Mouse (Mus musculus) right cerebral cortex, postnatal 14 days (tissue): ENCODE measurements around the gene Pnpla7.

Experiments used
- DNase-seq: peaks from one replicate; pipeline ENCODE4 v3.0.0; 2022

Gene Pnpla7

DNA sequence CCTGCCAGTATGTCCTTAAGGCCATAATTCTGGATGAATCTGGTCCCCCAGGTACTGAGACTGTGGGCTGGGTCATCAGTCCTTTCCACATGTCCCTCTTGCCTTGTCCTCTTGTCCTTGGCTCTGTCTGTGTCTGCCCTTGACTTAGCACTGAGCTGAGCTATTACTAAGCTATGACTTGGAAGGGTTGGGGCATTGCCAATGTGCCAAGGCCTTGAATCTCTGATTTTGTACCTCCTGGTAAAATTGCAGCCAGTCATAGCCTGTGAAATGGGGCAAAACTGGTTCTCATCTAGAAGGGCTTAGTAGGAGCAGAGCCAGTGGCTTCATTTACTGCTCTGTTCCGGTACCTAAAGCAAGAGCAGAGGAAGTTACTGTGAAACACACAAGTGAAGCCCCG, 20.6 kb downstream of the Pnpla7 start:
- DNase-seq = no peak

DNA sequence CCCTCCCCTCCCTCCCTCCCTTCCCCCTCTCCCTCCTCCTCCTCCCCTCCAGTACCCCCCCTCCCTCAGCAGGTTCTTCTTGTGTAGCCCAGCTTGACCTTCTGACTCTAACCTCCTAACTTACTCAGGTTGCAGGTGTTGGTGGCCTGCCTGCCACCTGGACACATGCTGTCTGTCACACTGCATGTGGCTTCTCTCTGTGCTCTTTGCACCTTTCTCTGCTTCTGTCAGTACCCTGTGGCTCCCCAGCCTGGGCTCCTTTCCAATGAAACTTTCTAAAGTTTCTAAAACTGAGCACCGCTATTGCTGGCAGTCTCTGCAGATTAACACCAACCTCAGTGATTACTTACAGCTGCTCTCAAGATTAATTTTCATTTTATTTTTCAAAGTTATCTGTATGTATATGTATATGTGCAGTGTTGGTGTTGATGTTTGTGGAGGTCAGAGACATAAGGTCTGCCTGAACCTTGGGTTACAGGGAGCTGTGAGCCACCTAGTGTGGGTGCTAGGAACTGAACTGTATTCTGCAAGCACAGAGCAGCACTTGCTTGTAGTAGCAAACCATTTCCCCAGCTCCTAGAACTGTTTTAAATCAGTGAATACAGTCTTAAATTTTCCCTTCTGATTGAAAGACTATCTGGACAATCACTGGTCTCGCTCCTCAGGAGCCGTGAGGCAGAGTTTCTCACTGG, 24.9 kb downstream of the Pnpla7 start:
- peak; percentile 39 for DNase-seq

DNA sequence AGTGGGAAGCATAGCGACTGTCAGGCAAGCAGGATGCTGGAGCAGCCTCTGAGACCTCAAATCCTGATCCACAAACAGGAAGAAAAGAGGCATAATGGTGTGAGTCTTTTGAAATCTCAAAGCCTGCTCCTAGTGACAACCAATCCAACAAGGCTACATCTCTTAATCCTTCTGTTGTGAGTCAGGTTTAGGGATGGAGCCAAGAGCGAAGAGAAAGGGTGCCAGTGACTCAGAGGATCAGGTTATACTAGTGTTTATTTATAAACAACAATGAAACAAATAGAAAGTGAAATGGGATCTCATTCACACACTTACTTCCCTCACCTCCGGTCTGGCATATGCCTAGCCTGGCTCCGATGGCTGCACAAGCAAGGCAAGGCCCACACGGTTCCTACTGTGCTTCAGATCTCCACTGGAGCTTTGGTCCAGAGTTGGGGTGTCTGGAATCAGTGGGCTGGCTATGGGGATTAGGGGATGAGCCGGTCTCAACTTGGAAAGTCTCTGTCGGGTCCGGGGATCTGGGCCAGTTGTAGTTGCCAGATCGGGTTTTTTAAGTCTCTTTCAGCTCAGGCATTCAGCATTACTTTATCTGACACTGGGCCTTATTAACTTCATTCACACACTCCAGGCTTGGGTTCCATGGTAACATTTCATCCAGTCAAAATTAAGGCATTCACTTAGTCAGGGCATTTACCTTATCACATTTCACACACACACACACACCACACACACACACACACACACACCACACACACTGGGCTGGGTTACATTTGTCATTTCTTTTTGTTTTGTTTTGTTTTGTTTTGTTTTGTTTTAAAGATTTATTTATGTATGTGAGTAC, 28.3 kb downstream of the Pnpla7 start:
- DNase-seq = no peak

DNA sequence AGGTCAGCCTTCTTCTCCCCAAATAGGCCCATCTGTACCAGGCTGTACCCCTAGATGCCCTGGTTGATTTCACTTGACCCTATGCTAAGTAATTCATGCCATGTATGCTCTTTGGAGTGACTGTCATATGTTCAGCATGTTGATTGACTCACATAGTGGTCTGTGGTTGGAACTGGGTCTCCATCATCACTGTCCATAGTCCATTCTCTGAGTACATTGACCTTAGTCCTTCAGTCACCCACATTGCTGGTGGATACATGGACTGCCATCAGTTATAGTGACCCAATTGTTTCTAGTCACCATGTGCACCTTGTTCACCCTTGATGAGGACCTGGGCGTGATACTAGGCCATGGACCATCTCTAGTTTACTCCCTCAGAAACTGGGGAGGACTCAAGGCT, 30.9 kb downstream of the Pnpla7 start:
- DNase-seq = no peak

DNA sequence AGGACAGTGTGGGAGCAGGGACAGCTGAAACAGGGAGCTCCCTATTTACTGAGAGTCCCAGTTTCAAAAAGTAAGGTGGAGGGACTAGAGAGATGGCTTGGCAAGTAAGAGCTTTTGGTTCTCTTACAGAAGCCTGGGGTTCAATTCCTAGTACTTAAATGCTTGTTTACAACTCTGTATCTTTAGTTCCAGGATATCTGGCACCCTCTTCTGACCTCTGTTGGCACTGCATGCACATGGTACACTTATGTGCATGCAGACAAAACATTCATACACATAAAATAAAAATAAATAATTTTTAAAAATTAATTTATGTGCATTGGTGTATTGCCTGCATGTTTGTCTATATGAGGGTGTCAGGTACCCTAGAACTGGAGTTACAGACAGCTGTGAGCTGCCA, 32.4 kb downstream of the Pnpla7 start:
- DNase-seq = no peak

DNA sequence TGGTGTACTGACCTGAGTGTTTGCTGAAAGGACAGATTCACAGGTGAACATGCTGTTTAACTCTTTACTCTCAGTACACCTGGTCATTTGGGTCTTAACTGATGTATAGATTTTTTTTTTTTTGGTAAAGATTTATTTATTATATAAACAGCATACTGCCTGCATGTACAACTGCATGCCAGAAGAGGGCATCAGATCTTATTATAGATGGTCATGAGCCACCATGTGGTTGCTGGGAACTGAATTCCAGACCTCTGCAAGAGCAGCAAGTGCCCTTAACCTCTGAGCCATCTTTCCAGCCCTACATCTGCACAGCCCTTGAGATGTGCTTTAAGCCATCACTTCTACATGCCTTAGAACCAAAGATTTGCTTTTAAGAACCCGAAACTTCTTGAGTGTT, 46.8 kb downstream of the Pnpla7 start:
- DNase-seq = no peak

DNA sequence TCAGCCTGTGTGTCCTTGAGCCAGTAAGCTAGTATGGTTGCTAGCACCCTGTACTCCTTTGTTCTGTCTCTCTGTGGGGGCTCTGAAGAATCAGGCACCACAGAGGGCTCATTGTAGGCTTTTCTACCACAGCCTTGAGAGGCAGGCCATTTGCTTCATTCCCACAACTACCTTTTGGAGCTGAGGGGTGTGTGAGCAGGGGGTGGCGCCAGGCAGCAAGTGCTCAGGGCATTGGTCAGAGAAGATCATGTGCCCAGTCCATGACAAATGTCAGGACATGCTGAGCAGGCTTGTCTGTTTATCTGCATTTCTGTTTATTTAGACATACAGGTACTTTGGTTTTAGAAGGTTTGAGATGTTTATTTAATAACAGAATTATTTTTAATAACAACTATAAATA, 49.3 kb downstream of the Pnpla7 start:
- no peak for DNase-seq

DNA sequence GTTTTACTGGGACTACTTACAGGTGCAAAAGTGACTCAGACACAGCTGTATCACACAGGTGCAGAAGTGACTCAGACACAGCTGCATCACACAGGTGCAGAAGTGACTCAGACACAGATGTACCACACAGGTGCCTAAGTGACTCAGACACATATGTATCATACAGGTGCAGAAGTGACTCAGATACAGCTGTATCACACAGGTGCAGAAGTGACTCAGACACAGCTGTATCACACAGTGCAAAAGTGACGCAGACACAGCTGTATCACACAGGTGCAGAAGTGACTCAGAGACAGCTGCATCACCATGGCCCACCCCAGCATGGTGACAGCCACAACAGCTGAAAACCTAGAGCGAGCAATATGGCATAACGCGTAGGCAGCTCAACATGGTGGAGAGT, 59.2 kb downstream of the Pnpla7 start:
- no peak for DNase-seq

DNA sequence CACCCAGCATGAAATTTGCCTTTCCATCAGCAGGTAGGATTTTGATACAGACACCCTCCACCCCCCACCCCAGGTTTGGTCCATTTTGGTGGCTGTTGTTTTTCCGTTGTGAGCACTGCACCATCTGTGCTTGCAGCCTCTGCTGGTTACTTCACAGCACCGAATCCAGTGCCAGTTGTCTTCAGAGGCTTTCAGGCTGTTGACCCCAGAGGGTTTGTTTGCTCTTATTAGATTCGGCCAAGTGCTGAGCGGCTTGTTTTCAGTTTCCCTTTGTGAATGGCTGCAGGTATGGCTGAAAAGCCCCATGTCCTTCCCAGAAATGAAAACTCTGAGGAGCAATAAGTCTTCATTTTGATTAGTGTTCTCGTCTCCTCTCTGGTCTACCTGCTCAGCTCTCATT, 64.3 kb downstream of the Pnpla7 start:
- DNase-seq = no peak

DNA sequence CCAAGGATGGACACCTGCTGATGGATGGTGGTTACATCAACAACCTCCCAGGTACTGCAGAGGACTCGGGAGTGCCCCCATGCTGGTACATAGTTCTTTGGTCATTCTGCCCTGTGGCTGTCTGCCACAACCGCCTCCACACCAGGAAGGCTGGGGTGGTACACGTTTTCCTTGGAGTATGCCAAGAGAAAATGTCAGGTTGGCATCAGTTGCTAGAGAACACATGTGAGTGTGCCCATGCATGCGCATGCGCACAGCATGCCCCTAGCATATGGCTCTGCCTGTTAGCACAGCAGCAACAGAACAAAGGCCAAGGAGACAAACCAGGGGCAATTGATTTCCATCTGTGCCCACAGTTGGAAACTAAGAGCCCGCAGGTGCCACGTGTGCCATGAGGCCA, 75.1 kb downstream of the Pnpla7 start:
- peak; percentile 34 for DNase-seq

DNA sequence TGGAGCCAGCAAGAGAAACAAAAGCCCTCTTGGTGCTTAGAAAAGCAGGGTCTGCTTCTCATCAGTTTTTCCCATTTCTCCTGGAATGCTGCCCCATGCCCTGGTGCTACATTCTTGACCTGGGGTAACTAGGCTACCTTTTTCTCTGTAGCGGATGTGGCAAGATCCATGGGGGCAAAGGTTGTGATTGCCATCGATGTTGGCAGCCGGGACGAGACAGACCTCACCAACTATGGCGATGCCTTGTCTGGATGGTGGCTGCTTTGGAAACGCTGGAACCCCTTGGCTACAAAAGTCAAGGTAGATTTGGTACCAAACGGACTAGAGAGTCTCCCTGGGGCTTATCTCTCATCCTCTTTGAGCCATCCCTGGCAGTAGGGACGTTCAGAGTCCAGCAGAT, 75.6 kb downstream of the Pnpla7 start:
- DNase-seq = no peak

DNA sequence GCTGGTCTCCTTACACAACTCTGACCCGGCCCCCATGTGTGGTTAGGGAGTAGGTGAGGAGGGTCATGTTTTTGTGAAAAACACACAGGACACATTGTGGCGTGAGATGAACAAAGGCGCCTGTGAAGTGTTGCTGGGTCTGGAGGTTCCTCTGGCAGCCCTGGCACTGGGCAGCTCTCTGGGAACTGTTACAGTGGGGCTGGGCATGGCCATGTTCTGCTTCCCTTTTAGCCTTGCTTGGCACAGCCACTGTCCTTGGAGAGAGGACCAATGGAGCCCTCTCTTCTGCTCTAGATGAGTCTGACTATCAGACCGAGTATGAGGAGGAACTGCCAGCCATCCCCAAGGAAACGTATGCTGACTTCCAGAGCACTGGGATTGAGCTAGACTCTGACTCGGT, 77.3 kb downstream of the Pnpla7 start:
- DNase-seq = no peak

DNA sequence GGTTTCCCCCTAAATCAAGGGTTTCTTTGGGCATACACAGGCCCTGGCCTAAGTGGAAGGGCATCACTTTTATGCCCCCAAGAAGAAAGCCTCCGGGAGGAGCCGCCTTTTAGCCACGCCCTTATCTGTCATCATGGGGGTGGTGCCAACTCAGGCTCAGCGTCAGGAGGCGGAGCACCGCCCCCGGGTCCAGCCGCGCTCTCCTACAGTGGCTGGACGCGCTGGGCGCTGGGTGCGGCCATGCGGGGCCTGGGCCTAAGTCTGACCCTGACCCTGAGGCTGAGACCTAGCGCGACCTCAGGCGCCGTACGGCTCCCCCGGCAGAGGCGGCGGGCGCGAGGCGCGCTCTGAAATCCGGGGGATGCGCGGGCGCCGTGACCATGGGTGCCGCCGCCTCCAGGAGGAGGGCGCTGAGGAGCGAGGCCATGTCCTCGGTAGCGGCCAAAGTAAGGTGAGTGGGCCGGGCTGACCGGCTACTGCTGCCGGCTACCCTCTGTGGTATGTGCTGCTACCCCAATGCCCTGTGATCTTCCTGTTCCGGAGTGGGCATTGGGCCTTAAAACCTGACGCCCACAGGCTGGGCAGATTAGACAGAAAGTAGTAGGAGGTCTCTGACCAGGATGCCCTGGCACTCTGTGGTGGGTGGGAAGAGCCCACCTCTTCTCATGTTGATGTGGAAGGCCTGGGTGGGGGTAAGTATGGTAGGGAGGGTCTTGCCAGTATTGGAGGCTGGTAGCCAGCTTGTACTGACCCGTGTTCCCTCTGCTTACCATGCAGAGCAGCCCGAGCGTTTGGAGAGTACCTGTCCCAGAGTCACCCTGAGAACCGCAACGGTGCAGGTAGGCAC, 78.6 kb downstream of the Pnpla7 start, which contains the start of gene Nsmf:
Gene Nsmf, plus strand, starts transcription at position 135 of the 847 bp plus-strand sequence.
- DNase-seq = peak; percentile 89

DNA sequence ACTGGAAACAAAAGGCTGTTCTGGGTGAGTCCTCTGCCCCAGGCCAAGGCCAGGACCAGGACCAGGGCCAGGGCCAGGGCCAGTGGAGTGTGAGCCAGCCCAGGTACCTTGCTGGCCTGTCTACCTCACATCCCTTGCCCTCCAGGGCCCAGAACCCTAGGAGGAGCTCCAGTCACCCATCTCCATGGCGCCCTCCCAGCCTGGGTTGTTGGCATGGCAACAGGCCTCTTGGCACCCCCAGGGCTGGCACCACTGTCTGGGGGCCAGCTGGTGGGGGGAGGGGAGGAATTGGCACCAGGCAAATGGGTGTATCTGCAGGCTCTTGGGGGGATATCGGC, 79.2 kb downstream of the Pnpla7 start:
- DNase-seq = peak; percentile 84

DNA sequence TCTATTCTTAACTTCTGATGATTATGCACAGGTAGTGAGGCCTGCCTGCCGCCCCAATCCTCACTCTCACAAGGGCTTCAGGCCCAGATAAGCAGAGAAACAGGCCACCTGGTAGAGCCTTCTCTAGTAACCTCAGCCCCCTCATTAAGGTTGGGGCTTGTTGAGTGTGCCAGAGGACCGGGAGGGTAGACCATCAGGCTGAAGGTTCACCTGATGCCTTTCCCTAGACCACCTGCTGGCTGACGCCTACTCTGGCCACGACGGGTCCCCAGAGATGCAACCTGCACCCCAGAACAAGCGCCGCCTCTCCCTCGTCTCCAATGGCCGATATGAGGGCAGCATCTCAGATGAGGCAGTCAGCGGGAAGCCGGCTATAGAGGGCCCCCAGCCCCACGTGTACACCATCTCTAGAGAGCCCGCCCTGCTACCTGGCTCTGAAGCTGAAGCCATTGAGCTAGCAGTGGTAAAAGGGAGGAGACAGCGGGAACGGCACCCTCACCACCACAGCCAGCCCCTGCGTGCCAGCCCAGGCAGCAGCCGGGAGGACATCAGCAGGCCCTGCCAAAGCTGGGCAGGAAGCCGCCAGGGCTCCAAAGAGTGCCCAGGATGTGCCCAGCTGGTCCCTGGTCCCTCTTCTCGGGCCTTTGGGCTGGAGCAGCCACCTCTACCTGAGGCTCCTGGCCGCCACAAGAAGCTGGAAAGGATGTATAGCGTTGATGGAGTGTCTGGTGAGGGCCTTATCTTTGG, 79.7 kb downstream of the Pnpla7 start:
- DNase-seq = no peak

DNA sequence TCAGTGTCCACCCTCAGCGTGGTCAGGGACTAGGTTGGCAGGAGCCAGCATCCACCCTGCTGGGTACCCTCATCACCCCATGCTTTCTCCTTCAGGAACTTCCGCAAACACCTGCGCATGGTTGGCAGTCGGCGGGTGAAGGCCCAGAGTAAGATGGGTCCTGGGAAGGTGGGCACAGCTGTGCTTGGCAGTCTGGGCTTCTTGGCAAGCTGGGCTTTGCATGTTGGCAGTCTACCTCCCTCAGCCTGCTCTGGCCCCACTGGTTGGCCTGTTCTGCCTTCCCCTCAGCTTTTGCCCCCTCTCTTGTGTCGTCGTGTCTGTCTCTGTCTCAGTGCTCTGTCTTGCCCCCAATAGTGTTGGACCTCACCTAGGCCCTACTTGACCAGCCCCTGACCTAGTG, 83.1 kb downstream of the Pnpla7 start:
- DNase-seq = no peak

DNA sequence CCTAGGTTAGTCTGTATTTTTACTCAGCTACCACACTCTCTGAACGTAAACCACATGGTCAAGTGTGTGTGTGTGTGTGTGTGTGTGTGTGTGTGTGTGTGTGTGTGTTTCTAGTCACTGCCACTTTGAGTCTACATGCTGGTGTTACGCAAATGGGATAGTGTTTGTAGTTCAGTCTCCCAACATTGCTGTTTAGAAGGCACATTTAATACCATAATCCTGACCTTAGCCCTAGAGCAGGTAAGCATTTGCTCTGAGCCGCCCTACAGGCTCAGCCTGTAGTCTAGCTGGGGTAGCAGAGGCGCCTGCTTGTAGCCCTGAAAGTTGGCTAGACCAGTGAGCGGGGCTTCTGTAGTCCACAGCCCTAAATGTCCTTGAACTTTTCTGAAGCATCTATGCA, 87.7 kb downstream of the Pnpla7 start:
- no peak for DNase-seq

DNA sequence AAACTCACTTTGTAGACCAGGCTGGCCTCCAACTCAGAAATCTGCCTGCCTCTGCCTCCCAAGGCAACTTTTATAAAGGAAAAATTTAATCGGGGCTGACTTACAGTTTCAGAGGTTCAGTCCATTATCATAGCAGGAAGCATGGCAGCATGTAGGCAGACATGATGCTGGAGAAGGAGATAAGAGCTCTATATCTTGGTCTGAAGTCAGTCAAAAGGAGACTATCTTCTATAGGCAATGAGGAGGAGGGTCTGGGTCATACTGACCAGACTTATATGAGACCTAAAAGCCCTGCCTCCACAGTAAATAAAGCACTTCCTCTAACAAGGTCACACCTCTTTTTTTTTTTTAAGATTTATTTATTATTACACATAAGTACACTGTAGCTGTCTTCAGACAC, 88.5 kb downstream of the Pnpla7 start:
- no peak for DNase-seq

DNA sequence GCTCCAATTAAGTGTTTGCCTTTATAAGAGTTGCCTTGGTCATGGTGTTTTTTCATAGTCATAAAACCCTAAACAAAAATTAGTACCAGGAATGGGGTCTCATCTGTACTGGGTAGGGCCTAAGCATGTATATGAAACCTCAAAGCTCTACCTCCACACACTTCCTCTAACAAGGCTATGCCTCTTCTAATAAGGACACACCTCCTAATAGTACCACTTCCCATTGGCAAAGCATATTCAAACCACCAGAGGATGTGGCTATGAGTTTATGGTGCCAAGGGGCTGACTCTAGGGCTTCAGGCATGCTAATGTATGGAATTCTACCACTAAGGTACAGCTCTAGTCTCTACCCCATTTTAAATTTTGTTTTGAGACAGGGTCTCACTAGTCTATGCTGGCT, 89.7 kb downstream of the Pnpla7 start:
- DNase-seq = no peak

DNA sequence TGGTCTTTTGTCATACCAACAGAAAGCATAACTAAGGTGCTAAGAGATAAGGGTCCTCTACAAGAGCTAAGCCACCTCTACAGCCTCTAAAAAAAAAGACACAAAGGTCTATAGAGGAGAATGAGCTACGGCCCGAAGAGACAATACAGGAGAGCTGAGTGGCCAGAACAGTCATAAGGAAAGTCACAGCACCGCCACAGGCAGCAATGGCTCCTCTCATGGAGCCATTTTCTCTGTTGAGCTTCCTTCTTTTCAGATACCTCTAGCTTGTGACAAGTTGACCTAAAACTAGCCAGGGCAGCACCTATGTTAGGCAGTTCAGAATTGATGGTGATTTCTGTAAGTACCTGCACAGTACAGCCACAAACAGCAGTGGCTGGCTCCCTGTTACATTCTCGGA, 90.7 kb downstream of the Pnpla7 start:
- DNase-seq = no peak

DNA sequence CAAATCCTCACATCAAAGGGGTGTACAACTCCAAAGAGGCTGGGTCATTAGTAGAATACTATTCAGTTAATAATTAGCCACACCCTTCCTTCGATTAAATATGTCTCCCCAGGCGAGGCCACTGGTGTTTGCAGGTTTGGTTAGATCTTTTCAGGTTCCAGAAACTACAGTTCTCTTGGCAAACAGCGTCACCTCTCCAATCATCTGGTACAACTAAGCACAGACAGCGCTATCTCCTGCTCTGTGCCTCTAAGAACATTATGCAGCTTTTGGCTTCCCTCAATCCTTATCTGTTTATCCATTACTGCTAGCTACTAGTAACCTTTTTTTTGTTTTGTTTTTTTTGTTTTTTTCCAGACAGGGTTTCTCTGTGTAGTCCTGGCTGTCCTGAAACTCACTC, 93.7 kb downstream of the Pnpla7 start:
- DNase-seq = no peak

DNA sequence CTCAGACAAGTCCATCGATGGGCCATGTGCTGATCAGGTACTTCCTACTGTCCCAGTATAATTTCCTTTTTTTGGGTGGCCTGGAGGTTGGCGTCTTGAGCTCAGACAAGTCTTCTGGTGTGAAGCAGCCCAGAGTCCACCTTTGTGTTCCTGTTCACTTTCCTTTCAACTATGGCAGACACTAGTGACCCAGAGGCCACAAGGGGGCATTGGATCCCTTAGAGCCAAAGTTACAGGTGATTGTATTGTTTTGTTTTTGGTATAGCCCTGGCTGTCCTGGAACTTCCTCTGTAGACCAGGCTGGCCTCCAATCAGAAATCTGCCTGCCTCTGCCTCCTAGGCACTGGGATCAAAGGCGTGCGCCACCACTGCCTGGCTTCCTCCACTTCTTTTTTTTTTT, 96.6 kb downstream of the Pnpla7 start:
- no peak for DNase-seq

DNA sequence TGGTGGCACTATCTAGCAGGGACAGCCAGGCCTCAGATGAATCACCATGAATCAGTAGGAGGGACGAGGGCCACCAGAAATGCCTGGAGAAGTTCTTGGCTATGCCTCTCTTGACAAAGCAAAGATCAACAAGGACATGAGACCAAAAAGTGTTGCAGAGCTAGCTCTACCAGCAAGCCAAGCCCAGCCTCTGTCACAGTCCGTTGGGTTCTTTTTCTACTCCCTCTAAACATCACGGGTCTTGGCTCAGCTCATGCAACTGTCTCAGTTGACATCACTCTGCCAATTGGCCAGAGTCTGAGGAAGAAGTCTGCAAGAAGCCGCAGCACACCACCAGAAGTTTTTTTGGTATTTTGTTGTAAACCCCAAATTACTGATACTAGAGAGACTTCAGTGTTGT, 99.7 kb downstream of the Pnpla7 start:
- no peak for DNase-seq
